Mouse (Mus musculus): ENCODE results near the gene Uba52. TPM values are rescaled to one million over a fixed set of nuclear protein-coding genes. Genes with fewer than 3 reads are reported as not detected.

The Uba52 gene
- polyA plus RNA-seq, 1 experiment from 2014 or later, result 940 TPM

DNA sequence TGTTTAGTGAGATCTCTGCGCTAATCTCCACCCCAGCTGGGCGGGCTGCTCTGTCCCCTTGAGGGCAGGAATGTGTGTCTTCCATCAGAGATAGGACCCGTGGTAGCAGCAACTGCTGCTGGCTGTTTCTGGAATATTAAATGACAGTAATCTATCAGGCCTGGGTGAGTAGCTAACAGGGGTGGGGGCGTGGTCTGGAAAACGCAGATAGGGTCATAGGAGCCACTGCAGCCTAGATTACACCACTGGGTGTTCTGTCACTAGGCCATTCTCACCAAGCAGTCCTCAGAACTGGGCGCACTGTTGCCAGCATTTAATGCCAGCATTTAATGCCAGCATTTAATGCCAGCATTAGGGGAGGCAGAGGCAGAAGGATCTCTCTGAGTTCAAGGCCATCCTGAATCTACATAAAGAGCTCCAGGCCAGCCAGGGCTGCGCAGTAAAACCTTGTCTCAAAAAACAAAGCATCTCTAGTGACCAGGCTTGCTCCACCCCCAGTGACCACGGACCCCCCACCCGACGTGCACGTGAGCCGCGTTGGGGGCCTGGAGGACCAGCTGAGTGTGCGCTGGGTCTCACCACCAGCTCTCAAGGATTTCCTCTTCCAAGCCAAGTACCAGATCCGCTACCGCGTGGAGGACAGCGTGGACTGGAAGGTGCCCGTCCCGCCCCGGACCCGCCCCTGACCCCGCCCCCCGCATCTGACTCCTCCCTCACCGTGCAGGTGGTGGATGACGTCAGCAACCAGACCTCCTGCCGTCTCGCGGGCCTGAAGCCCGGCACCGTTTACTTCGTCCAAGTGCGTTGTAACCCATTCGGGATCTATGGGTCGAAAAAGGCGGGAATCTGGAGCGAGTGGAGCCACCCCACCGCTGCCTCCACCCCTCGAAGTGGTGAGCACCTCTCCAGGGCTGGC, 10.0 kb downstream of the Uba52 start:
- 15% methylated on average over 38 of the region's 39 CpGs for WGBS
- Histone ChIP-seq H3K4me2 (peak overlapping the region; percentile 32), H3K4me1 (peaks cover 67% of the 10 kb centered on the region), H3K36me3 (no peaks in the 10 kb centered on the region), H3K27ac (no peak overlapping the region), H3K9me3 (no peaks in the 10 kb centered on the region), H3K27me3 (peaks cover 60% of the 10 kb centered on the region), H3K4me3 (peak overlapping the region; percentile 10; the same call in 1 of the 2 replicates), H3K9ac (no peak overlapping the region)
- ATAC-seq (ENCODE audit: insufficient number of reproducible peaks, low FRiP score, low TSS enrichment, low read depth), result no peak

DNA sequence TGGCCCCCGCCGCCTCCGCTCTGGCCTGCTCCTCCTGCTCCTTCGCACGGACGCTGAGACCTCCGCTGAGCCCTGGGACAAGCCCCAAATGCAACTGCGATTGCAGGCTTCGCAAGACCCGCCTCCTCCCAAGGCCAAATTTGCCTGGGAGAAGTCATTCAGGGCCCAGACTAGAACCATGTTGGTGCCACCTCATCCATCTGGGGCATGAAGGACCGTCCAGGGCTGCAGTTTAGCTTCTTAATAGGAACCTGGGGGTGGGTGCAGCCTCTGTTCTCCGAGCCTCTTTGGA, 14.9 kb downstream of the Uba52 start:
- peak overlapping the region; percentile 89 for H3K4me2 ChIP-seq
- peaks cover 67% of the 10 kb centered on the region for H3K4me1 ChIP-seq
- ATAC-seq (ENCODE audit: insufficient number of reproducible peaks, low FRiP score, low TSS enrichment, low read depth), result no peak
- 15% methylated on average over 12 of the region's 12 CpGs for WGBS
- H3K9ac ChIP-seq, result 0 out of 2 replicates have a peak overlapping the region, but pooled peaks have one; percentile 31
- H3K27me3 ChIP-seq, result peaks cover 88% of the 10 kb centered on the region
- no peaks in the 10 kb centered on the region for H3K36me3 ChIP-seq
- H3K9me3 ChIP-seq, result no peaks in the 10 kb centered on the region
- peak overlapping the region; percentile 68 for H3K27ac ChIP-seq
- H3K4me3 ChIP-seq, result peak overlapping the region; percentile 53

DNA sequence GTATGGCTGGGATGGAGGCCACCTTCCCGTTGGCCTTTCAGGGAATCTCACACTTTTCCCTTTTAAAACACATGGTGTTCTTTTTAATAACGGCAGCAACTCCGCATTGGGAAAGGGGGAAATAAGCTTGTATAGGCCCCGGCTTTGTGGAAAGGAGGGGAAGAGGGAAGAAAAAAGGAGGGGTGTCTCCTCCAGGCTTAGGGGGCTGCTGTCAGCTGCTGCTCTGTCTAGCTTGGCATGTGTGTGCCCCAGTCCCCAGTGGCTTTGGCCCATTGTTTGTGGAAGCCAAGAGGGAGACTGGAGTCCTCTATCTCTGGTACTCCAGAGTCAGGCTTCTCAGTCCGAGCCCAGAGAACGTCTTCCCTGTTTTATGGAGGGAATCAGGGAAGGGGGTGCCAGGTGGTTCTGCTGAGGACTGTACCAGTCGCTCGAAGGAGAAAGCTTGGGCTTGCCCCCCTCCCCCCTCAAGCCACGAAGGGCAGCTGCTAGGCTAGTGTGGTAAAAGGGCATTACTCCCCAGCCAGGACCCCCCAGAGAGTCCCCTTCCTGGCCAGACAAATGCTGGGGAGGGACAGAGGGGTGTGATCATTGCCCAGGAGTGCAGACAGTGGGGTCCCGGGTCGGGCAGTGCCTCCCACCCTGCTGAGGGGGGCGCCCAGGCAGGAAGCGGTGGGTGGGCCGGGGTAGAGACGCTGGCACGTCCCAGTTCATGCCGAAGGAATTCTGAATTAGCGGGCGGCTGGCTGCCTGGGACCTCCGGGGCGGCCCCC, 15.4 kb downstream of the Uba52 start:
- no peaks in the 10 kb centered on the region for H3K36me3 ChIP-seq
- H3K9ac ChIP-seq, result 0 out of 2 replicates have a peak overlapping the region, but pooled peaks have one; percentile 31
- 3% methylated on average over 18 of the region's 21 CpGs for WGBS
- ATAC-seq (ENCODE audit: insufficient number of reproducible peaks, low FRiP score, low TSS enrichment, low read depth), result no peak
- peak overlapping the region; percentile 53 for H3K4me3 ChIP-seq
- H3K4me2 ChIP-seq, result peak overlapping the region; percentile 89
- peaks cover 67% of the 10 kb centered on the region for H3K4me1 ChIP-seq
- peak overlapping the region; percentile 68 for H3K27ac ChIP-seq
- H3K27me3 ChIP-seq, result peaks cover 88% of the 10 kb centered on the region
- no peaks in the 10 kb centered on the region for H3K9me3 ChIP-seq

DNA sequence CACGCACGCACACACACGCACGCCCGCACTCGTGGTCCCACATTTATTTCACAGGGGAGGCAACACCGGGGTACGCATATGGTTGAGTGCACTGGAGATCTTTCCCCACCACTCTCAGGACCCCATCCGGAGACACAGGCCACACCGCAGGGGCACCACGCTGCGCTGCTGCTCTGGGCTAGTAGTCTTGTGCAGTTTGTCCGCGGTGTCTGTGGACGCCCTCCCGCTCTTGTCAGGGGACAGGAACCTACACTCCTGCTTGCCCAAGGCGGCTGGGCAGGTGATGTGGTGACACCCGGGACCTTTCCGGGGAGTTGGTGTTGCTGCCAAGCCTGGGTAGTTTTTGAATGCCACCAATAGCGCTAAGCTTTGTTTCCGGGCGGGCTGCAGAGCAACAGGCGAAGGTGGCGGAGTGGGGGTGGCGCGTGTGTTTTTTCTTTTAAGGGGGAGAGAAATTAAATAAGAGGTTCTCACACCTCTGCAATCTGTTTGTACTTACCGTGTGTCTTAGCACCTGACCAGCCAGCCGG, 16.1 kb downstream of the Uba52 start:
- 3% methylated on average over 25 of the region's 28 CpGs for WGBS
- ATAC-seq (ENCODE audit: insufficient number of reproducible peaks, low FRiP score, low TSS enrichment, low read depth), result no peak
- H3K36me3 ChIP-seq, result no peaks in the 10 kb centered on the region
- no peaks in the 10 kb centered on the region for H3K9me3 ChIP-seq
- peaks cover 69% of the 10 kb centered on the region for H3K4me1 ChIP-seq
- peak overlapping the region; percentile 89 for H3K4me2 ChIP-seq
- H3K9ac ChIP-seq, result 0 out of 2 replicates have a peak overlapping the region, but pooled peaks have one; percentile 21
- peak overlapping the region; percentile 68; the same call in 1 of the 2 replicates for H3K27ac ChIP-seq
- peaks cover 87% of the 10 kb centered on the region for H3K27me3 ChIP-seq
- H3K4me3 ChIP-seq, result peak overlapping the region; percentile 53

DNA sequence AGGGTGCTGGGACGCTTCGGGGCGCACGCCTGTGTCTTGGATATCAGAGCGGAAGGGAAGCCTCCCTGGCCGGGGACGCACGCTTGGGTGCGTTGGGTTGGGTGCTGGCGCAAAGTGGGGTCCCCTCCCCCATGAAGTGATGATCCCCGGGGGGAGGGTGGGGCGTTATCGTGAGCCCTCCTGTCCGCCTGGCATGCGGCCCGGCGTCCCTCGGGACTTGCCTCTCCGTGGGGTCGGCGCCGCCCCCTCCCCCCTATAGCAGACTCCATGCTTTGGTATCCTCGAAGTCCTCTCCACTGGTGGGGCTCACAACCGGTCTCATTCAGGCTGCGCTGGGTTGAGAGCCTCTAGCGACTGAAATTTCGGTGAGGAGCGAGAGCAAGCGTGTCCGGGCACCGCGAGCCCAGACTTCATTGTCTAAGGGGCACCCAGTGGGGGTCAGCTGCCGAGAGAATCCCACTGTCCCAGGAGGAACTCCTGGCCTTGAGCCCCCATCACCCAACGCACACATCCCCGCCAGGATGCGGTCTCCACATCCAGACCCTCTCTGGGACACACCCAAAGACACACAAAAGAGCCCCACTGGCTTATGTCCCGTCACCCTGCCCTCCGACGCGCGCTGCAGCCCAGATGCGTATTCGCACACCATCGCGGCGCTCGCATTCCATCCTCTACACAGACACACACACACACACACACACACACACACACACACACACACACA, 16.7 kb downstream of the Uba52 start:
- H3K4me1 ChIP-seq, result peaks cover 75% of the 10 kb centered on the region
- H3K27ac ChIP-seq, result peak overlapping the region; percentile 57
- peak overlapping the region; percentile 44 for H3K9ac ChIP-seq
- H3K4me2 ChIP-seq, result peak overlapping the region; percentile 89
- ATAC-seq (ENCODE audit: insufficient number of reproducible peaks, low FRiP score, low TSS enrichment, low read depth), result no peak
- H3K4me3 ChIP-seq, result peak overlapping the region; percentile 53
- H3K27me3 ChIP-seq, result peaks cover 90% of the 10 kb centered on the region
- H3K9me3 ChIP-seq, result no peaks in the 10 kb centered on the region
- under 1% methylated on average over 46 of the region's 47 CpGs for WGBS
- H3K36me3 ChIP-seq, result no peaks in the 10 kb centered on the region

DNA sequence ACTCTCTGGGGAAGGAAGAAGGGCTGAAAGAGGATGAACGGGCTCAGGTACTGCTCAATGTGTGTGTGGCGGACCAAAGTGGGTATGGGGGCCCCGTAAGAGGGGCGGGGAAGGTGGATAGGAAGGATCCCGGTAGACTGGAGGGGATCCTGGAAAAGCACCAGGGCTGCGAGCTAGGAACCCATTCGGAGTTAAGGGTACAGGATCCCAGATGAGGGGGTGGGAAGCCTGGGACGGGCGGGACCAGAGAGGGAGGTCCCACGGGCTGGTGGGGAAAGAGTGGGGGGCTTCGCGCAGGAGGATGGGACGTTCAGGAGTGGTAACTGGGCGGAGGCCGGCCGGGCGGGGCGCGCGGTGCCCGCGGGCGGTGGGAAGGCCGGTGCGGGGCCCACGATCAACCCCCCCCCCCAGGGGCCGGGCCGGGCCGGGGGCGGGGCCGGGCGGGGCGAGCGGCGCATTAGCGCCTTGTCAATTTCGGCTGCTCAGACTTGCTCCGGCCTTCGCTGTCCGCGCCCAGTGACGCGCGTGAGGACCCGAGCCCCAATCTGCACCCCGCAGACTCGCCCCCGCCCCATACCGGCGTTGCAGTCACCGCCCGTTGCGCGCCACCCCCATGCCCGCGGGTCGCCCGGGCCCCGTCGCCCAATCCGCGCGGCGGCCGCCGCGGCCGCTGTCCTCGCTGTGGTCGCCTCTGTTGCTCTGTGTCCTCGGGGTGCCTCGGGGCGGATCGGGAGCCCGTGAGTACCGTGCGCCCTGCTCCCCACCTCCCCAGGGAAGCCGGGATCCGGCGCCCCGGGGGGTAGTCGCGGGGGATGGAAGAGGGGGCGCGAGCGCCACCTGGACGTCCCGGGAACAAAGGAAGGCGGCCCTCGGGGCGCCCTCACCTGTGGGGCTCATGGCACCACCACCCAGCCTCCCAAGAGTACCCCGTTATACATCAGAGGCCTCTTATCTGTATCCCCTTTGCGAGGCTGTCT, 17.6 kb downstream of the Uba52 start, which contains the start of gene Crlf1:
Gene Crlf1, plus strand, starts transcription at position 495 of the 977 bp plus-strand sequence.
- Histone ChIP-seq H3K9me3 (no peaks in the 10 kb centered on the region), H3K4me1 (peaks cover 84% of the 10 kb centered on the region), H3K4me2 (peak within 1 kb of the TSS; percentile 89), H3K27me3 (peaks cover 94% of the 10 kb centered on the region), H3K36me3 (no peaks in the 10 kb centered on the region), H3K27ac (peak within 1 kb of the TSS; percentile 57), H3K4me3 (peak within 1 kb of the TSS; percentile 53), H3K9ac (peak within 1 kb of the TSS; percentile 44)
- no peak for ATAC-seq (ENCODE audit: insufficient number of reproducible peaks, low FRiP score, low TSS enrichment, low read depth)
- under 1% methylated on average over 70 of the region's 93 CpGs for WGBS

DNA sequence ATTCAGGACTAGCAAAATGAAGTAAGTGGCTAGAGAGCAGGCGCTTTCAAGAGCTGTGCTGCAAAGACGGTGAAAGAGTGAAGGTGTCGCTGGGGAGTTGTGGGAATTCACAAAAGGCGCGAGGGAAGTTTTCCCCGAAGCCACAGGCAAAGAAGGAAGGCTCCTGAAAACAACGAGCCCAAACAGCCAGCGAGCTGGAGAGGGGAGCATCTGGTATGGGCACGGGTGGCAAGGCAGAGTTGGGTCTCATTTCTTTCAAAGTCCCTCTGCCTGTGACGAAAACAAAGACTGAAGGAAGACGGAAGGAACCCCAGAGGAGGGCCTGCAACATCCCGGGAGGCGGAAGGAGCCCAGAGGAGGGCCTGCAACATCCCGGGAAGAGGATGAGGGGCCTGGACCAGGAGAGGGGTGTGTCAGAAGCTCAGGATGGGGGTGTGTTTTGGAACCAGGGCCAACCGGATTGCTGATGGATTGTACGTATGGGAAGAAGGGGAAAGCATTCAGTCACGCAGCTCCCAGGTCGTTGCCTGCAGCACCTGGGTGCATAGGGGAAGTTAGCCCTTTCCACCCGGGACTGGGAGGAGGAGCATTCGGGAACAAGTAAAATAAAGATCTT, 19.6 kb downstream of the Uba52 start:
- 9% methylated on average over 20 of the region's 20 CpGs for WGBS

DNA sequence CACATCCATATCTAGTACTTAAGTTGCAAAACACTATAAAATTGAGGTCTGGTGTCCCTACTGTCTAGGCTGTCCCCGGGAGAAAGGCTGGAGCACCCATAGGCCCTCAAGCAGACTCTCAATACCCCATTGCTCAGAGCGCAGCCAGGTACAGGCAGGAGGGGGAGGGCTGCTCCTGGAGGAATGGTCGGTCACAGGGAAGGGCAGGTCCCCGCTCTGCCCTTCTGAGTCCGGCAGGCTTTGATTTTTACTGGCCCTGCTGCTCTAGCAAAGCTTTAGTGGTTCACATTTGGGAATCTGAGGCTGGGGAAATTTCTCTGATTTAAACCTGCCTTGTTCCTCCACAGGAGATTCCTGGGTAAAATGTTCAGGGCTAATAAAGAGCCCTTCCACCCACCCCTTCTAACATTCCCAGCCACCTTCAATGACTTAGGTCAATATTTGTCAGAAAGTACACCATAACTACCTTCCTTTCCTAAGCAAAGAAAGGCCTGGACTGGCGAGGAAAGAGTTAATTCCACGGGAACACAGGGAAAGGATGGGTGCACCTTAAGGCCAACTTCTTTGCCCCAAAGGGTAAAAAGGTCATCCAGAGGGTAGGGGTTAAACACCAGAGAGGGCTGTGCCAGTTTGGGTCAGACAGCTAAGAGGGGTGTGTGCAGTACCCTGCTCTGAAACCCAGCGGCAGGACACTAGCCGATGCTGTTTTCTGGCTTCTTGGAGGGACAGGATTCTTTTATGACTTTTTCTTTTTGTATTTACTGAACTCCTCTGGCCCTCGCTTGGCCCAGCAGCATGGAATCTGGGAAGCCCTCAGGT, 20.3 kb downstream of the Uba52 start:
- Histone ChIP-seq H3K36me3 (no peaks in the 10 kb centered on the region), H3K4me3 (peak overlapping the region; percentile 34; the same call in 1 of the 2 replicates), H3K27me3 (peaks cover 96% of the 10 kb centered on the region), H3K4me1 (peaks cover 81% of the 10 kb centered on the region), H3K9me3 (no peaks in the 10 kb centered on the region), H3K9ac (no peak overlapping the region), H3K4me2 (peak overlapping the region; percentile 64), H3K27ac (no peak overlapping the region)
- WGBS, result 31% methylated on average over 10 of the region's 10 CpGs
- no peak for ATAC-seq (ENCODE audit: insufficient number of reproducible peaks, low FRiP score, low TSS enrichment, low read depth)

More for the DNA sequence above, 19.6 kb downstream of the Uba52 start:
- Histone ChIP-seq H3K9ac (no peak overlapping the region), H3K27me3 (peaks cover 95% of the 10 kb centered on the region), H3K27ac (no peak overlapping the region), H3K9me3 (no peaks in the 10 kb centered on the region), H3K4me2 (no peak overlapping the region), H3K4me3 (no peak overlapping the region), H3K36me3 (no peaks in the 10 kb centered on the region), H3K4me1 (peaks cover 88% of the 10 kb centered on the region)
- no peak for ATAC-seq (ENCODE audit: insufficient number of reproducible peaks, low FRiP score, low TSS enrichment, low read depth)

DNA sequence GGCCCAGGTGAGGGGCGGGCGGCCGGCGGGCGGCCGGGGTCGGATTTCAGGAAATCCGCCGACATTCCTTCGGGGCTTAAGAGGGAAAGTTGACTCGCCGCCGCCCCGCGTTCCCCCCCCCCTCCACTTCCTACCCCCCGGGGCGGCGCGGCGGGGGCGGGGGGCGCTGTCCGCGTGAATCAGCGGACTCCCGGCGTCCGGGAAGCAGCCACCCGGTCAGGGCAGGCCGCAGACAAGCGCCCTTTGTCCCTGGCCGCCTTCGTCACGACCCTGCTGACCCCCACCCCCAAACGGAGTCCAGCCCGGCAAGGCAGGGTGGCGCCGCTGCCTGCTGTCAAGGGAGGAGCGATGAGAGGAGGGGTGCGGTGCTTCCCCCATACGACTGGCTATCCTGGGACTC, 21.0 kb downstream of the Uba52 start:
- no peaks in the 10 kb centered on the region for H3K36me3 ChIP-seq
- H3K9ac ChIP-seq, result 0 out of 2 replicates have a peak overlapping the region, but pooled peaks have one; percentile 17
- H3K4me2 ChIP-seq, result peak overlapping the region; percentile 64
- under 1% methylated on average over 20 of the region's 41 CpGs for WGBS
- H3K27ac ChIP-seq, result no peak overlapping the region
- peaks cover 96% of the 10 kb centered on the region for H3K27me3 ChIP-seq
- no peaks in the 10 kb centered on the region for H3K9me3 ChIP-seq
- H3K4me3 ChIP-seq, result peak overlapping the region; percentile 34
- no peak for ATAC-seq (ENCODE audit: insufficient number of reproducible peaks, low FRiP score, low TSS enrichment, low read depth)
- peaks cover 74% of the 10 kb centered on the region for H3K4me1 ChIP-seq
